Mouse (Mus musculus) retina, postnatal 1 day (tissue): ENCODE data around the gene Qrich2.

Experiments
- DNase-seq: peaks from one replicate; pipeline ENCODE4 v3.0.0-alpha.2; 2012

The Qrich2 gene

DNA sequence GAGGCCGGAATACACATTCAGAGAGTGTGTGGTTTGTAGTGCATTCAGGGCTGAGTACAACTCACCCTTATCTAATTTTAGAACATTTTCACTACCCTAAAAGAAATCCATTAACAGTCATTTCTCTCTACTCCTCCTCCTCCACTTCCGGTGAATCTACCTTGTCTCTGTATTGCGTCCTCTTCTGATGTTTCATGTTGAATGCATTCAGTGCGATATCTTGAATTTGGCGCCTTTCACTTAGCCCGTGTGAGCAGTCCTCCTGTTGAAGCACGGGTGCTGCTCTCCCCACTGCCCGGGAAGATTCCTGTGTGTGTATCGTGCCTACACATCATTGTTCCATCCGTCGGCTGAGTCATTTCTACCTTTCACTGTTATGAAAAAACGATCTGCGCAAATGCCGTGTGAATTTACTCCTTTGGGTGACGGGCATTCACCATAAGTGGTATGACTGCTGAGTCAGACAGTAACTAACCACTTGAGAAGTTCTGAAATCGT, 59.8 kb downstream of the Qrich2 start:
- no peak for DNase-seq

DNA sequence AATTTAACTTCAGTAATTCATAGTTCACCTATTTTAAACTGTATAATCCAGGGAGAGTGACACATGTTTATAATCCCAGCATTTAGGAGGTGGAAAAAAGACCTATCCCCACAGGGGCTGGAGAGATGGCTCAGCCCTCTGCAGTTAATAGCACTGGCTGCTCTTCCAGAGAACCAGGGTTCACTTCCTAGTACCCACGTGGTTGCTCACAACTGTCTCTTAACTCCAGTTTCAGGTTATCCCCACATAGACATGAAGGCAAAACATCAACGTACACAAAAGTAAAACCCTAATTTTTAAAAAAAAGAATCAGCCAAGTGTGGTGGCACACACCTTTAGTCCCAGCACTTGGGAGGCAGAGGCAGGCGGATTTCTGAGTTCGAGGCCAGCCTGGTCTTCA, 60.4 kb downstream of the Qrich2 start:
- DNase-seq: no peak

DNA sequence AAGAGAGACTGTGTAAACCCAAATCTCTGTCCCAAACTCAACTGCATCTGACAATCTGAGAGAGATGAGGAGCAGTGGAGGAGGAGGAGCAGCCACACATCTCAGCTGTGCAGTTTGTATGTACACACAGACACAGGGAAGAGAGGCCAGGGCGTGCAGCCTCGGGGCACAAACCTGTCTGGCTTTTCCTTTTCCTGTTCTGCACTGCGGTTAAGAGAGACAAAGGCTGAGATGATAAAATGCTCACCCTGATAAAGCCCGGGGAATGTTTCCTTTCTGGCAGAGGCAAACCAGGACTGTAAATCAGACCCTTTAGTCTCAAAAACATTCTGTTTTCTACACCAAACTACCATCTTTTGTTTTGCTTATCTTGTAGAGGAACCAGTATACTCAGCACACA, 65.5 kb downstream of the Qrich2 start:
- DNase-seq: peak; percentile 21

DNA sequence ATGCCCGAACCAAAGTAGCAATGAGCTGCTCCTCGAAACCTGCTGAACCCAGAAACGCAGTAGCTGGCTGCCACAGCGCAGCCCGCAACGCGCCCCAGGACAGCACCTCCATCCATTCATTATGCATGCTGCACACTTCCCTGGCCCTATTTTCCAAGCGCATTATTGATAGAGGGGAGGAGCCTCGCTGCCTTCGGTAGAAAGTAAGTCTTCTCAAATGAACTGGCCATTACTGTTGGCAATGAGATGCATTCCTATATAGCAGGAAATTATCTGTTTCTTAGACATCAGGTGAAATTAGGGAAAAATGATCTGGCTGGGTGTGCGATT, 67.7 kb downstream of the Qrich2 start:
- DNase-seq: no peak

DNA sequence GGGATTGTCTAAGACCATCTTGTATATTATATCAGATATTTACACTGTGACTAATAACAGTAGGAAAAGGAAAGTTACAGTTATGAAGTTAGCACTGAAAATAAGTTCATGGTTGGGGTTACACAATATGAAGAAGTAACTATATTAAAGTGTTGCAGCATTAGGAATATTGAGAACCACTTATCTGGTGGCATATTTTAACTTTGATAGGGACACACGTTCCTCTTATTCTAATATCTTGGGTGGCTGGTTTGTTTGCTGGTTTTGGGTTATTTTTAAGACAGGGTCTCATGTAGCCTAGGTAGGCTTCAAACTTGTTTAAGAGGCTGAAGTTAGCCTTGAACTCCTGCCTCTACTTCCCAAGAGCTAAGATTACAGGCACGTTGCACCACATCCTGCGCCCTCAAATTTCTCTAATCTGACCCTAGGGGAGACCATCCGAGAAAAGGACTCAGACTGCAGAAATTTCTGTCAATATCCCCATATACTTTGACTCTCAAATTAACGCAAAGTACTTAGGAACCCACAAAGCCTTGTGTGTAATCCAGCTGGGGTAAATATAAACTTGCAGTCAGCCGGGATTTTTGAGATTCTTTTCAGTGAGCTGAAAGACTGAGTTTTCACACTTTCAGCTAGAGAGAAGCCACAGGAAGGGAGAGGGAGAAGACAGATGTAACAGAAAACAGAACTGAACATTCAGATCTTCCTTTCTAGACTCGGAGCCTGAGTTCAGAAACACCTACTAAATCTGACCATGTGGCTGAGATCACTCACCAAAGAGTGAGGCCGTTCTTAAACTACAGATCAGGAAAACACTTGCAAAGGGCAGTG, 68.3 kb downstream of the Qrich2 start:
- DNase-seq: no peak

DNA sequence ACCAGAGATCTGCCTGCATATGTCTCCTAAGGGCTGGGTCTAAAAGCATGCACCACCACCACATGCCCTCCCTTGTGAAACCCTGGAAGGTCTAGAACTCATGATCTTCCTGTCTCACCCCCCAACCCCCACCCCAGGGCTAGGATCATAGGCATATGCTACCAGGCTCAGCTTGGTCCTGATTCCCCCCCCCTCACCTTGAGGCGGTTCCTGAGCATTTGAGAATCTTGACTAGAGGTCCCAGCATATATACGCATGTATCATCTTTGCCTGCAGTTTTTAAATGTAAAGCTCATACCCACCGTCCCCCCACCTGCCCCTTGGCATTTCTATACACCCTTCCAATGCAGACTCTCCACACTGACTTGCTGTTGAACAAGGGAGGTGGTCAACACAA, 69.1 kb downstream of the Qrich2 start:
- DNase-seq: no peak

DNA sequence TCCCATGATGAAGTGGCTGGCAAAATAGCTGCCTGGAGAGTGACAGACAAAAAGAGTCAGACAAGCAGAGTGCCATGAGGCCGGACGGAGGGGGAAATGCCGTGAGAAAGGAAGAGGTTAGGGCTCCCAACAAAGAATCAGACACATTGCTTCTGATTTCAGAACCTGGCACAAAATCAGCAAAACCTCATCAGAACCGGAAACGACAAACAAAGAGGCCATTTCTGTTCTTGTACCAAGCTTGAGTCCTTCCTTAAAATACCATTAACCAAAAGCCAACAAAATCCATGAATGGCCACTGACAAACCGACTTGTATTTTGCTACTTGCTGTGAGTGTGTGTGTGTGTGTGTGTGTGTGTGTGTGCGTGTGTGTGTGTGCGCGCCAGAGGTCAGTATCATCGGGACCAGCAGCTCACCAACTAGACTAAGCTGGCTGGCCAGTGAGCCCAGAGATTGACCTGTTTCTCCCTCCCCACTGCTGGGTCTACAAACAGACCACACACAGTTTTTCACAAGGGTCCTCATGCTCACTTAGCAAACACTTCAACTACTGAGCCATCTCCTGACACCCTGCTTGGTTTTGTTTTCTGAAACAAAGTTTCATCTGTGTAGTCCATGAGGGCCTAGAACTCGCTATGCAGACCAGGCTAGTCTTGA, 69.6 kb downstream of the Qrich2 start:
- no peak for DNase-seq

DNA sequence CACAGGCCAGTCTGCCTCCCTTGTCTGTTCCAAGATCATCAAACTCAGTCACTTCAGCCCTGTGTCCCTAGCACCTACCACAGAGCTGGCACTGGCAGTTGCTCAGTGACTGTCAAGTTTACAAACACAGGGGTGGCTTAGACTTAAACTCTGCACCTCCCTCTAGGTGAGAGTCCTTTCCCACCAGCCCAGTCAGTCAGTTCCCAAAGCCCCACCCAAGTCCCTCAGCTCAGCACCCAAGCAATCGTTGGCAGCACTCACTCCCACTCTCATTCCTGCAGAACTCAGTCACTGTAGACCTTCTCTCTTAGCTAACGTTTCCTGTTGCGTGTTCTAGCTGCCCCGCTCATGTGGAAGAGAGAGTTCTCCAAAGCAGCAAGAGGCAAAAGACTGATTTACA, 71.3 kb downstream of the Qrich2 start:
- DNase-seq: no peak
